Mouse (Mus musculus): ENCODE measurements at regions not wholly inside any gene's neighbourhood (a gene's known extent, or its start where the extent isn't known, plus 50 kb on each side); places are given as distances from the start of the nearest gene placed in this dataset.

GRCm38 (mm10) chr6:126362331-126362730 lies 172.9 kb downstream of the Kcna5 start:
- H3K27me3 ChIP-seq (ENCODE audit: control insufficient read depth, insufficient read depth, low read length), result no peaks in the 10 kb centered on the region
- TF ChIP-seq POLR2A (IDR thresholded peaks at IDR 0.05; ENCODE audit: low read depth, low read length) (no peak), CTCF (IDR thresholded peaks at IDR 0.05; ENCODE audit: extremely low read depth, insufficient read length, insufficient replicate concordance, low read depth, low read length) (no peak)
- H3K27ac ChIP-seq (ENCODE audit: insufficient read depth, low read depth, low read length), result no peak overlapping the region
- WGBS, result 64% methylated on average over 3 of the region's 3 CpGs
- no peaks in the 10 kb centered on the region for H3K36me3 ChIP-seq (ENCODE audit: control insufficient read depth, insufficient read depth, low read length)
- H3K4me3 ChIP-seq (ENCODE audit: low read depth, low read length), result no peak overlapping the region
- H3K4me1 ChIP-seq (ENCODE audit: control insufficient read depth, insufficient read depth, insufficient read length, low read length), result no peaks in the 10 kb centered on the region

DNA sequence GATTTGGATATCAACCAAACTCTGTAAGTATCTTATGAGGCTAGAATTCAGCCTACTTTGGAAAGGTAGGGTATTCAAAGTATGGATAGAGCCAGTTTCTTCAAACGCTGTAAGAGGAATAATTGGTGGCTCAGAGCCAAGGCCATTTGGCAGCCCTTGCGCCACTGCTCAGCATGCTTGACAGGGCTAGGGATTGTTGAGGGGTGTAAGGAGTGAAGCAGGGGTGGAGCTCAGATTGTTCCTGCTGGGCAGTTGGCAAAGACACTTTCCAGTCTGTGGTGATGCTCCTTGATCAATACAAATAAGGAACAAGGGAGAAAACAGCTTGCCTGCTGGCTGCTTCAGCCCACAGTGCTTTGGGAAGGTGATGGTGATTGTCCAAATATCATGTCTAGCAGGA lies 181.9 kb downstream of the Kcna5 start:
- no peak overlapping the region for H3K4me3 ChIP-seq (ENCODE audit: low read depth, low read length)
- no peaks in the 10 kb centered on the region for H3K4me1 ChIP-seq (ENCODE audit: control insufficient read depth, insufficient read depth, insufficient read length, low read length)
- no peak for TF ChIP-seq CTCF (IDR thresholded peaks at IDR 0.05; ENCODE audit: extremely low read depth, insufficient read length, insufficient replicate concordance, low read depth, low read length)
- TF ChIP-seq POLR2A (IDR thresholded peaks at IDR 0.05; ENCODE audit: low read depth, low read length), result no peak
- 28% methylated on average over 2 of the region's 2 CpGs for WGBS
- H3K36me3 ChIP-seq (ENCODE audit: control insufficient read depth, insufficient read depth, low read length), result no peaks in the 10 kb centered on the region
- H3K27ac ChIP-seq (ENCODE audit: insufficient read depth, low read depth, low read length), result no peak overlapping the region
- no peaks in the 10 kb centered on the region for H3K27me3 ChIP-seq (ENCODE audit: control insufficient read depth, insufficient read depth, low read length)

GRCm38 (mm10) chr6:126350476-126350875 lies 183.8 kb upstream of the Ntf3 start:
- Histone ChIP-seq H3K27me3 (ENCODE audit: control insufficient read depth, insufficient read depth, low read length) (no peaks in the 10 kb centered on the region), H3K4me3 (ENCODE audit: low read depth, low read length) (no peak overlapping the region), H3K27ac (ENCODE audit: insufficient read depth, low read depth, low read length) (no peak overlapping the region), H3K36me3 (ENCODE audit: control insufficient read depth, insufficient read depth, low read length) (no peaks in the 10 kb centered on the region), H3K4me1 (ENCODE audit: control insufficient read depth, insufficient read depth, insufficient read length, low read length) (no peaks in the 10 kb centered on the region)
- TF ChIP-seq POLR2A (IDR thresholded peaks at IDR 0.05; ENCODE audit: low read depth, low read length) (no peak), CTCF (IDR thresholded peaks at IDR 0.05; ENCODE audit: extremely low read depth, insufficient read length, insufficient replicate concordance, low read depth, low read length) (no peak)
- 63% methylated on average over 2 of the region's 2 CpGs for WGBS

- H3K27me3 ChIP-seq (ENCODE audit: control insufficient read depth, insufficient read depth, low read length), result no peaks in the 10 kb centered on the region
- no peaks in the 10 kb centered on the region for H3K36me3 ChIP-seq (ENCODE audit: control insufficient read depth, insufficient read depth, low read length)
- TF ChIP-seq POLR2A (IDR thresholded peaks at IDR 0.05; ENCODE audit: low read depth, low read length) (no peak), CTCF (IDR thresholded peaks at IDR 0.05; ENCODE audit: extremely low read depth, insufficient read length, insufficient replicate concordance, low read depth, low read length) (no peak)
- H3K27ac ChIP-seq (ENCODE audit: insufficient read depth, low read depth, low read length), result no peak overlapping the region
- H3K4me1 ChIP-seq (ENCODE audit: control insufficient read depth, insufficient read depth, insufficient read length, low read length), result no peaks in the 10 kb centered on the region
- no peak overlapping the region for H3K4me3 ChIP-seq (ENCODE audit: low read depth, low read length)
- WGBS, result 52% methylated on average over 2 of the region's 2 CpGs
Observed at GRCm38 (mm10) chr6:126349905-126350304, 183.2 kb upstream of the Ntf3 start.

DNA sequence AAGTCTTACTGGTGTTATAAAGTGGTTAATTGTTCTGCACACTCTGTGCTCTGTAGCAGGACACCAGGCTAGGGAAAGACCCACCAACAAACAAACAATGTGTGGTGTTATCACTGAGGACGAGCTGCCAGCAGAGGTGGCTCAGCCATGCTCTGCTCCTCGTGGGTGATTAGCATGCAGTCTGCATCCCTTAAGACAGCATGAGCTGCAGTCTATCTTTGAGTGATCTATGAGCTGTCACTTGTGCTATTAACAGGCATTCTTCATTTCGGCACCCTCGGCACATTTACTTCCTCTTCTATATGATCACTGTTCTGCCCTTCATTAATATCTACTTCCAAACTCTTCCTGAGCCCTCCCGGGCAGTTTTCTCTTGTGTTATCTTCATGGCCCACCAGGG lies 178.5 kb upstream of the Ntf3 start:
- Histone ChIP-seq H3K36me3 (ENCODE audit: control insufficient read depth, insufficient read depth, low read length) (no peaks in the 10 kb centered on the region), H3K4me3 (ENCODE audit: low read depth, low read length) (no peak overlapping the region), H3K27ac (ENCODE audit: insufficient read depth, low read depth, low read length) (no peak overlapping the region), H3K27me3 (ENCODE audit: control insufficient read depth, insufficient read depth, low read length) (no peaks in the 10 kb centered on the region), H3K4me1 (ENCODE audit: control insufficient read depth, insufficient read depth, insufficient read length, low read length) (no peaks in the 10 kb centered on the region)
- TF ChIP-seq POLR2A (IDR thresholded peaks at IDR 0.05; ENCODE audit: low read depth, low read length) (no peak), CTCF (IDR thresholded peaks at IDR 0.05; ENCODE audit: extremely low read depth, insufficient read length, insufficient replicate concordance, low read depth, low read length) (no peak)
- WGBS, result 41% methylated on average over 5 of the region's 5 CpGs

DNA sequence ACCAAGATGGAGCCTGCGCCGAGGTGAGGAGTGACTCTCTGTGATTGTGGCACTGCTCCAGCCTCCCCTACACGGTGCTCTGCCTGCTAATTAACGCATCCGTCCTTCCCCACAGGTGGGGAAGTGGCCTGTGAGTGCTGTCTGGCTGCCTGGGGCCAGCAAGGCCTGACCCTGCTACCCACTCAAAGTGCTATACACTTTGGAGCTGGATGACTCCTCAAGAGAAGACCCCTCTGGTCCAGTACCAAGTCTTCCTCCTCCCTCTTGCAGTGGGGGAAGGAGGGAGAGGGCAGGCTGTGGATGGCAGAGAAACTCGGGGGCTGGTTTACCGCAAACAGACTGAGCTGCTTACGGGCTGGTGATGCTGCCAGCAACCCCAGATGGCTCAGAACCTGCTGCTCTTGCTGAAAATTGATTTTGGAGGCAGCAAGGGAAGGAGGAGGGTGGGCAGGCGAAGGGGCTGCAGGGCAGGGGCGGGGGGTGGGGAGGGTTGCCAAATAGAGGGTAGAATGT lies 173.4 kb upstream of the Ntf3 start:
- WGBS, result 62% methylated on average over 10 of the region's 10 CpGs
- H3K27ac ChIP-seq (ENCODE audit: insufficient read depth, low read depth, low read length), result no peak overlapping the region
- no peaks in the 10 kb centered on the region for H3K36me3 ChIP-seq (ENCODE audit: control insufficient read depth, insufficient read depth, low read length)
- TF ChIP-seq POLR2A (IDR thresholded peaks at IDR 0.05; ENCODE audit: low read depth, low read length), result no peak
- no peaks in the 10 kb centered on the region for H3K27me3 ChIP-seq (ENCODE audit: control insufficient read depth, insufficient read depth, low read length)
- H3K4me1 ChIP-seq (ENCODE audit: control insufficient read depth, insufficient read depth, insufficient read length, low read length), result no peaks in the 10 kb centered on the region
- no peak overlapping the region for H3K4me3 ChIP-seq (ENCODE audit: low read depth, low read length)

DNA sequence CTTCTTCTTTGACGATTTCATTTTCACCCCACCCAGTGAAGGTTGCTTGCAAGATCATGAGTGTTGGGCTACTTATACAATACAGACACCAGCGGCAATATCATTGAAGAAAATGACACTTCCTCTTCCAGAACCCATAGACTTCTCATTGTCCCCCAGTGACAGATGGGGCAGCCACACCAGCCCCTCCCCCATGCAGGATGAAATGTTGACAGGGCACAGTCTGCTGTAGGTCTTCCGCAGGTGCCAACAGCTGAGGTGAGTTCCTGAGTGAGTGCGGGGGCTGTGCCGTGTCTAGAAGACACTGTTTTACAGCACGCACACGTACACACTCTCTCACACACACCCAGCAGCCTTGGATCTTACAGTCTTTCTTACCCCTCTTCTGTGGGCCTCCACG lies 171.0 kb upstream of the Ntf3 start:
- no peak overlapping the region for H3K4me3 ChIP-seq (ENCODE audit: low read depth, low read length)
- no peaks in the 10 kb centered on the region for H3K4me1 ChIP-seq (ENCODE audit: control insufficient read depth, insufficient read depth, insufficient read length, low read length)
- H3K36me3 ChIP-seq (ENCODE audit: control insufficient read depth, insufficient read depth, low read length), result no peaks in the 10 kb centered on the region
- TF ChIP-seq POLR2A (IDR thresholded peaks at IDR 0.05; ENCODE audit: low read depth, low read length), result no peak
- TF ChIP-seq CTCF (IDR thresholded peaks at IDR 0.05; ENCODE audit: extremely low read depth, insufficient read length, insufficient replicate concordance, low read depth, low read length), result no peak
- no peaks in the 10 kb centered on the region for H3K27me3 ChIP-seq (ENCODE audit: control insufficient read depth, insufficient read depth, low read length)
- 87% methylated on average over 8 of the region's 8 CpGs for WGBS
- H3K27ac ChIP-seq (ENCODE audit: insufficient read depth, low read depth, low read length), result no peak overlapping the region

DNA sequence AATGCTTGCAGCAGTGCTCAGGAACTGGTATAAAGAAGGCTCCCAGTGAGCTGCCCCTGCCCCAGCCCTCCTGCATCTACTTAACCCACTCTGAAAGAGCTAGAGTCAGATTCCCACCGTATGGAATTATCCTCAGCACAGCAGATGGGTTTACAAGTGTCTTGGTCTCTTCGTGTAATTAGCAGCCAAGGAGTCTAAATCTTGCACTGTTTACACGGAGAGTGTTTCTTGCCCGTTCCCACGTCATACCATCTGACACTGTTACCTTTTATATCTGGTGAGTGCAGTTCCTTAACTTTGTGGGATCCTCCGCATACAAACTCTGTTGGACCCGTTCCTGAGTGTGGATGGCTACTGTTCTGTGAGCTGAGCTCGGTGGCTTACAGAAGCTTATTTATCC lies 167.5 kb upstream of the Ntf3 start:
- H3K27ac ChIP-seq (ENCODE audit: insufficient read depth, low read depth, low read length), result no peak overlapping the region
- WGBS, result 70% methylated on average over 8 of the region's 8 CpGs
- TF ChIP-seq POLR2A (IDR thresholded peaks at IDR 0.05; ENCODE audit: low read depth, low read length), result no peak
- no peak for TF ChIP-seq CTCF (IDR thresholded peaks at IDR 0.05; ENCODE audit: extremely low read depth, insufficient read length, insufficient replicate concordance, low read depth, low read length)
- no peaks in the 10 kb centered on the region for H3K4me1 ChIP-seq (ENCODE audit: control insufficient read depth, insufficient read depth, insufficient read length, low read length)
- no peaks in the 10 kb centered on the region for H3K36me3 ChIP-seq (ENCODE audit: control insufficient read depth, insufficient read depth, low read length)
- H3K27me3 ChIP-seq (ENCODE audit: control insufficient read depth, insufficient read depth, low read length), result no peaks in the 10 kb centered on the region
- H3K4me3 ChIP-seq (ENCODE audit: low read depth, low read length), result no peak overlapping the region
